Mouse (Mus musculus): ENCODE data around the gene H2afj. TPM values are rescaled to one million over a fixed set of nuclear protein-coding genes. Genes with fewer than 3 reads are reported as not detected.

The H2afj gene
- polyA plus RNA-seq, 1 experiment from 2014 or later: 89.1 TPM

GRCm38 (mm10) chr6:136858420-136858819, 50.4 kb downstream of the H2afj start:
- Histone ChIP-seq H3K36me3 (replicated peaks; ENCODE audit: control insufficient read depth, insufficient read depth, low read depth, low read length) (no peaks in the 10 kb centered on the region), H3K4me1 (ENCODE audit: control insufficient read depth, insufficient read depth, low read length) (peaks cover 2% of the 10 kb centered on the region; the same call in 1 of the 2 replicates), H3K27ac (replicated peaks; ENCODE audit: low read depth, low read length) (no peak overlapping the region), H3K4me2 (ENCODE audit: low read depth, low read length) (no peak overlapping the region), H3K4me3 (ENCODE audit: low read depth, low read length) (no peak overlapping the region), H3K9me3 (replicated peaks; ENCODE audit: control insufficient read depth, low read length) (no peaks in the 10 kb centered on the region), H3K27me3 (ENCODE audit: control insufficient read depth, insufficient read depth, low read length) (no peaks in the 10 kb centered on the region), H3K9ac (replicated peaks; ENCODE audit: low read length) (no peak overlapping the region)
- 74% methylated on average over 8 of the region's 8 CpGs for WGBS
- ATAC-seq (replicated peaks; ENCODE audit: insufficient number of reproducible peaks, low FRiP score, low TSS enrichment, low read depth): no peak
- DNase-seq (ENCODE audit: low spot score): no peak

Small RNA genes lying within 50 kb of the gene (microRNA-seq; reads per million reads assigned to microRNA genes)
- gene Gm44364 (ENCODE audit: borderline number of aligned reads): not detected

Other genes with a start within 250 kb of the H2afj start
- gene Plbd1, start 146.3 kb upstream of the H2afj start, polyA plus RNA-seq (2014; fragmentation: Nextera tagmentation; extraction: Ambion mirVana): 1.9 and 2.5 TPM in 2 replicates
- gene Gucy2c, start 26.5 kb upstream of the H2afj start, polyA plus RNA-seq (2014; fragmentation: Nextera tagmentation; extraction: Ambion mirVana): 0.14 and 0.29 TPM in 2 replicates
- 0.46 and 0.56 TPM in 2 replicates for gene Hist4h4, start 3.8 kb upstream of the H2afj start, polyA plus RNA-seq (2014; fragmentation: Nextera tagmentation; extraction: Ambion mirVana)
- 0.96 and 1.1 TPM in 2 replicates for gene BC049715, start 19.4 kb downstream of the H2afj start, polyA plus RNA-seq (2014; fragmentation: Nextera tagmentation; extraction: Ambion mirVana)
- 140 and 146 TPM in 2 replicates for gene Wbp11, start 20.0 kb downstream of the H2afj start, polyA plus RNA-seq (2014; fragmentation: Nextera tagmentation; extraction: Ambion mirVana)
- gene Smco3, start 27.2 kb downstream of the H2afj start, polyA plus RNA-seq (2014; fragmentation: Nextera tagmentation; extraction: Ambion mirVana): 0.74 and 1.2 TPM in 2 replicates
- gene Art4, start 49.5 kb downstream of the H2afj start, polyA plus RNA-seq (2014; fragmentation: Nextera tagmentation; extraction: Ambion mirVana): 1.2 and 1.3 TPM in 2 replicates
- 9.7 and 11.8 TPM in 2 replicates for gene Mgp, start 67.6 kb downstream of the H2afj start, polyA plus RNA-seq (2014; fragmentation: Nextera tagmentation; extraction: Ambion mirVana)
- not detected in 2 replicates for gene Erp27, start 113.9 kb downstream of the H2afj start, polyA plus RNA-seq (2014; fragmentation: Nextera tagmentation; extraction: Ambion mirVana)
- gene Pde6h, start 115.6 kb downstream of the H2afj start, polyA plus RNA-seq (2014; fragmentation: Nextera tagmentation; extraction: Ambion mirVana): not detected in 2 replicates
- gene Arhgdib, start 133.7 kb downstream of the H2afj start, polyA plus RNA-seq (2014; fragmentation: Nextera tagmentation; extraction: Ambion mirVana): 56.2 and 58.1 TPM in 2 replicates